Mouse (Mus musculus) liver, adult 2 months (tissue): ENCODE results near the gene Cdh13. TPM values are rescaled to one million over a fixed set of nuclear protein-coding genes. Genes with fewer than 3 reads are reported as not detected.

Experiments
- DNase-seq: peaks from one replicate; pipeline ENCODE4 v3.0.0-alpha.2; 2011; ENCODE audit warnings: low read depth, low spot score; ENCODE audit errors: extremely low read depth
- H3K27ac ChIP-seq: fragments of 200-500 bp; replicated peaks from 2 replicates; pipeline ENCODE4 v1.5.1; 2012; ENCODE audit warnings: low read depth, mild to moderate bottlenecking, control low read depth, inconsistent platforms, low read length; ENCODE audit not compliant: insufficient read depth
- H3K27me3 ChIP-seq: fragments of 200-500 bp; 2 replicates; pipeline ENCODE4 v1.6.1; 2012; ENCODE audit warnings: mild to moderate bottlenecking, moderate library complexity, low read length, inconsistent platforms; ENCODE audit not compliant: control insufficient read depth, insufficient read depth
- H3K36me3 ChIP-seq: fragments of 200-500 bp; 2 replicates; pipeline ENCODE4 v1.6.1; 2012; ENCODE audit warnings: low read length, inconsistent platforms; ENCODE audit not compliant: control insufficient read depth, insufficient read depth
- H3K4me1 ChIP-seq: fragments of 200-500 bp; 2 replicates; pipeline ENCODE4 v1.6.1; 2011; ENCODE audit warnings: low read length; ENCODE audit not compliant: control insufficient read depth, insufficient read depth
- H3K4me3 ChIP-seq: fragments of 200-500 bp; 2 replicates; pipeline ENCODE4 v1.5.1; 2011; ENCODE audit warnings: low read depth, mild to moderate bottlenecking, control low read depth, low read length, moderate library complexity; ENCODE audit not compliant: insufficient read depth
- H3K79me2 ChIP-seq: fragments of 200-500 bp; 2 replicates; pipeline ENCODE4 v1.6.1; 2012; ENCODE audit warnings: inconsistent platforms, mild to moderate bottlenecking, low read length, moderate library complexity; ENCODE audit not compliant: control insufficient read depth, insufficient read depth
- H3K9ac ChIP-seq: fragments of 200-500 bp; 2 replicates; pipeline ENCODE4 v1.6.1; 2012; ENCODE audit warnings: low read depth, mild to moderate bottlenecking, control low read depth, inconsistent platforms, low read length
- CTCF ChIP-seq: fragments of 200-500 bp; IDR thresholded peaks from 2 replicates; pipeline ENCODE4 v1.5.1; 2011; ENCODE audit warnings: low read depth, low read length, control low read depth
- POLR2A ChIP-seq: fragments of 200-500 bp; IDR thresholded peaks from 2 replicates; pipeline ENCODE4 v1.6.1; 2011; ENCODE audit warnings: low read length, control low read depth; ENCODE audit not compliant: insufficient read depth; ENCODE audit errors: extremely low read depth
- WGBS: fragments of 180-500 bp; shearing (Covaris S2); methylation state at CpG from one replicate; pipeline ENCODE4 v1.1.7; 2018; 5-methylcytosine and 5-hydroxymethylcytosine counted together
- polyA plus RNA-seq: library from polyadenylated mRNA; depleted of rRNA; stranded (reverse); fragments of >200 nt; gene quantifications from 2 replicates; pipeline ENCODE4 v1.2.3, GENCODE M21; 2012
- total RNA-seq: library from RNA; depleted of rRNA; stranded (reverse); fragments of >200 nt; gene quantifications from 2 replicates; pipeline ENCODE4 v1.2.3, GENCODE M21; 2014

Cdh13 gene
- total and polyA plus RNA-seq, 2 experiments: 1.5 to 2.1 TPM

GRCm38 (mm10) chr8:118809660-118810059 lies 526.1 kb downstream of the Cdh13 start:
- Histone ChIP-seq H3K79me2 (no peaks in the 10 kb centered on the region), H3K4me3 (no peak overlapping the region), H3K4me1 (no peaks in the 10 kb centered on the region), H3K9ac (no peak overlapping the region), H3K27me3 (no peaks in the 10 kb centered on the region), H3K36me3 (no peaks in the 10 kb centered on the region), H3K27ac (no peak overlapping the region)
- TF ChIP-seq CTCF (no peak), POLR2A (no peak)
- DNase-seq: no peak
- 61% methylated on average over 6 of the region's 6 CpGs for WGBS

GRCm38 (mm10) chr8:118815055-118815454 lies 531.5 kb downstream of the Cdh13 start:
- no peak overlapping the region for H3K4me3 ChIP-seq
- no peak overlapping the region for H3K9ac ChIP-seq
- 79% methylated on average over 10 of the region's 10 CpGs for WGBS
- no peak for DNase-seq
- H3K79me2 ChIP-seq: no peaks in the 10 kb centered on the region
- H3K4me1 ChIP-seq: no peaks in the 10 kb centered on the region
- TF ChIP-seq POLR2A (no peak), CTCF (no peak)
- H3K27me3 ChIP-seq: no peaks in the 10 kb centered on the region
- H3K27ac ChIP-seq: no peak overlapping the region
- no peaks in the 10 kb centered on the region for H3K36me3 ChIP-seq

GRCm38 (mm10) chr8:118826761-118827160 lies 543.2 kb downstream of the Cdh13 start:
- no peak overlapping the region for H3K9ac ChIP-seq
- H3K4me1 ChIP-seq: no peaks in the 10 kb centered on the region
- no peaks in the 10 kb centered on the region for H3K36me3 ChIP-seq
- DNase-seq: no peak
- no peaks in the 10 kb centered on the region for H3K27me3 ChIP-seq
- no peak overlapping the region for H3K4me3 ChIP-seq
- 82% methylated on average over 4 of the region's 4 CpGs for WGBS
- no peaks in the 10 kb centered on the region for H3K79me2 ChIP-seq
- no peak overlapping the region for H3K27ac ChIP-seq
- TF ChIP-seq CTCF (no peak), POLR2A (no peak)

GRCm38 (mm10) chr8:118827726-118828125 lies 544.2 kb downstream of the Cdh13 start:
- no peak overlapping the region for H3K27ac ChIP-seq
- H3K9ac ChIP-seq: no peak overlapping the region
- DNase-seq: no peak
- WGBS: 87% methylated on average over 6 of the region's 6 CpGs
- H3K79me2 ChIP-seq: no peaks in the 10 kb centered on the region
- TF ChIP-seq POLR2A: no peak
- TF ChIP-seq CTCF: no peak
- H3K4me1 ChIP-seq: no peaks in the 10 kb centered on the region
- no peaks in the 10 kb centered on the region for H3K36me3 ChIP-seq
- H3K27me3 ChIP-seq: no peaks in the 10 kb centered on the region
- no peak overlapping the region for H3K4me3 ChIP-seq

- Histone ChIP-seq H3K27me3 (no peaks in the 10 kb centered on the region), H3K27ac (no peak overlapping the region), H3K9ac (no peak overlapping the region), H3K4me3 (no peak overlapping the region), H3K36me3 (no peaks in the 10 kb centered on the region), H3K79me2 (no peaks in the 10 kb centered on the region), H3K4me1 (no peaks in the 10 kb centered on the region)
- 71% methylated on average over 5 of the region's 5 CpGs for WGBS
- TF ChIP-seq CTCF (no peak), POLR2A (no peak)
- DNase-seq: no peak
Measured at GRCm38 (mm10) chr8:118830291-118830690, 546.8 kb downstream of the Cdh13 start.

GRCm38 (mm10) chr8:118831026-118831425 lies 547.5 kb downstream of the Cdh13 start:
- DNase-seq: no peak
- Histone ChIP-seq H3K9ac (no peak overlapping the region), H3K4me3 (no peak overlapping the region), H3K27ac (no peak overlapping the region), H3K36me3 (no peaks in the 10 kb centered on the region), H3K4me1 (no peaks in the 10 kb centered on the region), H3K79me2 (no peaks in the 10 kb centered on the region), H3K27me3 (no peaks in the 10 kb centered on the region)
- TF ChIP-seq CTCF: no peak
- TF ChIP-seq POLR2A: no peak
- 75% methylated on average over 10 of the region's 10 CpGs for WGBS
